Mouse (Mus musculus): ENCODE measurements around the gene Gda. TPM values are rescaled to one million over a fixed set of nuclear protein-coding genes. Genes with fewer than 3 reads are reported as not detected.

Gda gene
- polyA plus RNA-seq, 1 experiment from 2014 or later, result 1.0 TPM

Other genes with a start within 250 kb of the Gda start
- gene Zfand5, start 201.2 kb downstream of the Gda start, polyA plus RNA-seq (2015; fragmentation: Nextera tagmentation; extraction: Ambion mirVana), result 133 and 140 TPM in 2 replicates
- 61.0 and 64.7 TPM in 2 replicates for gene 1110059E24Rik, start 179.5 kb upstream of the Gda start, polyA plus RNA-seq (2015; fragmentation: Nextera tagmentation; extraction: Ambion mirVana)
- gene Abhd17b, start 179.7 kb upstream of the Gda start, polyA plus RNA-seq (2015; fragmentation: Nextera tagmentation; extraction: Ambion mirVana), result 35.5 TPM in 2 replicates